Mouse (Mus musculus): ENCODE measurements at regions not wholly inside any gene's neighbourhood (a gene's known extent, or its start where the extent isn't known, plus 50 kb on each side); places are given as distances from the start of the nearest gene placed in this dataset.

GRCm38 (mm10) chr1:128999741-129000517, 273.2 kb upstream of the Thsd7b start:
- WGBS = 78% methylated on average over 5 of the region's 5 CpGs
- Histone ChIP-seq H3K4me2 (replicated peaks) (no peak overlapping the region), H3K36me3 (replicated peaks; ENCODE audit: control insufficient read depth, insufficient read depth) (no peaks in the 10 kb centered on the region), H3K4me1 (replicated peaks; ENCODE audit: control insufficient read depth, insufficient read depth, low read length) (no peaks in the 10 kb centered on the region), H3K4me3 (replicated peaks; ENCODE audit: low read length) (no peak overlapping the region), H3K27ac (no peak overlapping the region), H3K9ac (no peak overlapping the region), H3K27me3 (ENCODE audit: control insufficient read depth, insufficient read depth, low read length) (no peaks in the 10 kb centered on the region), H3K9me3 (ENCODE audit: control insufficient read depth, low read length) (no peaks in the 10 kb centered on the region)
- DNase-seq (ENCODE audit: low spot score) (no peak), ATAC-seq (ENCODE audit: low FRiP score) (no peak)

GRCm38 (mm10) chr1:128994655-128995054, 278.4 kb upstream of the Thsd7b start:
- peak; percentile 75 for ATAC-seq (ENCODE audit: low FRiP score)

GRCm38 (mm10) chr1:128983411-128983810, 289.7 kb upstream of the Thsd7b start:
- ATAC-seq (ENCODE audit: low FRiP score) = no peak
- WGBS = 87% methylated on average over 2 of the region's 2 CpGs
- no peak overlapping the region for H3K9ac ChIP-seq
- H3K9me3 ChIP-seq (ENCODE audit: control insufficient read depth, low read length) = no peaks in the 10 kb centered on the region
- H3K27me3 ChIP-seq (ENCODE audit: control insufficient read depth, insufficient read depth, low read length) = no peaks in the 10 kb centered on the region
- H3K4me1 ChIP-seq (replicated peaks; ENCODE audit: control insufficient read depth, insufficient read depth, low read length) = no peaks in the 10 kb centered on the region
- H3K4me2 ChIP-seq (replicated peaks) = no peak overlapping the region
- no peak overlapping the region for H3K27ac ChIP-seq
- DNase-seq (ENCODE audit: low spot score) = no peak
- H3K36me3 ChIP-seq (replicated peaks; ENCODE audit: control insufficient read depth, insufficient read depth) = no peaks in the 10 kb centered on the region
- H3K4me3 ChIP-seq (replicated peaks; ENCODE audit: low read length) = no peak overlapping the region

More at GRCm38 (mm10) chr1:128994655-128995054, 278.4 kb upstream of the Thsd7b start:
- Histone ChIP-seq H3K9ac (no peak overlapping the region), H3K27me3 (ENCODE audit: control insufficient read depth, insufficient read depth, low read length) (no peaks in the 10 kb centered on the region), H3K4me2 (replicated peaks) (no peak overlapping the region), H3K4me1 (replicated peaks; ENCODE audit: control insufficient read depth, insufficient read depth, low read length) (no peaks in the 10 kb centered on the region), H3K36me3 (replicated peaks; ENCODE audit: control insufficient read depth, insufficient read depth) (no peaks in the 10 kb centered on the region), H3K4me3 (replicated peaks; ENCODE audit: low read length) (no peak overlapping the region), H3K9me3 (ENCODE audit: control insufficient read depth, low read length) (no peaks in the 10 kb centered on the region), H3K27ac (no peak overlapping the region)
- DNase-seq (ENCODE audit: low spot score) = peak; percentile 56
- 55% methylated on average over 6 of the region's 6 CpGs for WGBS

- Histone ChIP-seq H3K36me3 (replicated peaks; ENCODE audit: control insufficient read depth, insufficient read depth) (no peaks in the 10 kb centered on the region), H3K9me3 (ENCODE audit: control insufficient read depth, low read length) (no peaks in the 10 kb centered on the region), H3K4me2 (replicated peaks) (no peak overlapping the region), H3K9ac (no peak overlapping the region), H3K4me3 (replicated peaks; ENCODE audit: low read length) (no peak overlapping the region), H3K27ac (no peak overlapping the region), H3K27me3 (ENCODE audit: control insufficient read depth, insufficient read depth, low read length) (no peaks in the 10 kb centered on the region), H3K4me1 (replicated peaks; ENCODE audit: control insufficient read depth, insufficient read depth, low read length) (no peaks in the 10 kb centered on the region)
- 86% methylated on average over 1 of the region's 1 CpGs for WGBS
- ATAC-seq (ENCODE audit: low FRiP score) (no peak), DNase-seq (ENCODE audit: low spot score) (no peak)
Observed at GRCm38 (mm10) chr1:128975586-128975985, 297.5 kb upstream of the Thsd7b start.

- Histone ChIP-seq H3K27me3 (ENCODE audit: control insufficient read depth, insufficient read depth, low read length) (no peaks in the 10 kb centered on the region), H3K4me2 (replicated peaks) (no peak overlapping the region), H3K9me3 (ENCODE audit: control insufficient read depth, low read length) (no peaks in the 10 kb centered on the region), H3K27ac (no peak overlapping the region), H3K4me3 (replicated peaks; ENCODE audit: low read length) (no peak overlapping the region), H3K4me1 (replicated peaks; ENCODE audit: control insufficient read depth, insufficient read depth, low read length) (no peaks in the 10 kb centered on the region), H3K9ac (no peak overlapping the region), H3K36me3 (replicated peaks; ENCODE audit: control insufficient read depth, insufficient read depth) (no peaks in the 10 kb centered on the region)
- no peak for ATAC-seq (ENCODE audit: low FRiP score)
- DNase-seq (ENCODE audit: low spot score) = peak; percentile 25
- 54% methylated on average over 2 of the region's 2 CpGs for WGBS
Observed at GRCm38 (mm10) chr1:128951436-128951835, 321.7 kb upstream of the Thsd7b start.

- 82% methylated on average over 4 of the region's 4 CpGs for WGBS
- Histone ChIP-seq H3K4me3 (replicated peaks; ENCODE audit: low read length) (no peak overlapping the region), H3K4me1 (replicated peaks; ENCODE audit: control insufficient read depth, insufficient read depth, low read length) (no peaks in the 10 kb centered on the region), H3K9ac (no peak overlapping the region), H3K27ac (no peak overlapping the region), H3K4me2 (replicated peaks) (no peak overlapping the region), H3K27me3 (ENCODE audit: control insufficient read depth, insufficient read depth, low read length) (no peaks in the 10 kb centered on the region), H3K9me3 (ENCODE audit: control insufficient read depth, low read length) (no peaks in the 10 kb centered on the region), H3K36me3 (replicated peaks; ENCODE audit: control insufficient read depth, insufficient read depth) (no peaks in the 10 kb centered on the region)
- ATAC-seq (ENCODE audit: low FRiP score) (no peak), DNase-seq (ENCODE audit: low spot score) (no peak)
Observed at GRCm38 (mm10) chr1:128950512-128950911, 322.6 kb upstream of the Thsd7b start.

GRCm38 (mm10) chr1:128914811-128915210, 322.7 kb upstream of the Cxcr4 start:
- no peaks in the 10 kb centered on the region for H3K4me1 ChIP-seq (replicated peaks; ENCODE audit: control insufficient read depth, insufficient read depth, low read length)
- DNase-seq (ENCODE audit: low spot score) (no peak), ATAC-seq (ENCODE audit: low FRiP score) (no peak)
- 77% methylated on average over 1 of the region's 1 CpGs for WGBS
- H3K9me3 ChIP-seq (ENCODE audit: control insufficient read depth, low read length) = no peaks in the 10 kb centered on the region
- H3K4me2 ChIP-seq (replicated peaks) = no peak overlapping the region
- no peaks in the 10 kb centered on the region for H3K36me3 ChIP-seq (replicated peaks; ENCODE audit: control insufficient read depth, insufficient read depth)
- H3K4me3 ChIP-seq (replicated peaks; ENCODE audit: low read length) = no peak overlapping the region
- no peaks in the 10 kb centered on the region for H3K27me3 ChIP-seq (ENCODE audit: control insufficient read depth, insufficient read depth, low read length)
- no peak overlapping the region for H3K27ac ChIP-seq
- H3K9ac ChIP-seq = no peak overlapping the region

- DNase-seq (ENCODE audit: low spot score) = no peak
- Histone ChIP-seq H3K9me3 (ENCODE audit: control insufficient read depth, low read length) (no peaks in the 10 kb centered on the region), H3K4me3 (replicated peaks; ENCODE audit: low read length) (no peak overlapping the region), H3K9ac (no peak overlapping the region), H3K36me3 (replicated peaks; ENCODE audit: control insufficient read depth, insufficient read depth) (no peaks in the 10 kb centered on the region), H3K27me3 (ENCODE audit: control insufficient read depth, insufficient read depth, low read length) (no peaks in the 10 kb centered on the region), H3K4me1 (replicated peaks; ENCODE audit: control insufficient read depth, insufficient read depth, low read length) (no peaks in the 10 kb centered on the region), H3K27ac (no peak overlapping the region), H3K4me2 (replicated peaks) (no peak overlapping the region)
- no peak for ATAC-seq (ENCODE audit: low FRiP score)
Observed at GRCm38 (mm10) chr1:128912532-128912931, 320.4 kb upstream of the Cxcr4 start.

GRCm38 (mm10) chr1:128907566-128907965, 315.5 kb upstream of the Cxcr4 start:
- Histone ChIP-seq H3K4me3 (replicated peaks; ENCODE audit: low read length) (no peak overlapping the region), H3K27me3 (ENCODE audit: control insufficient read depth, insufficient read depth, low read length) (no peaks in the 10 kb centered on the region), H3K4me2 (replicated peaks) (no peak overlapping the region), H3K4me1 (replicated peaks; ENCODE audit: control insufficient read depth, insufficient read depth, low read length) (no peaks in the 10 kb centered on the region), H3K27ac (no peak overlapping the region), H3K9me3 (ENCODE audit: control insufficient read depth, low read length) (no peaks in the 10 kb centered on the region), H3K36me3 (replicated peaks; ENCODE audit: control insufficient read depth, insufficient read depth) (no peaks in the 10 kb centered on the region), H3K9ac (no peak overlapping the region)
- 86% methylated on average over 2 of the region's 2 CpGs for WGBS
- no peak for DNase-seq (ENCODE audit: low spot score)
- ATAC-seq (ENCODE audit: low FRiP score) = no peak

- Histone ChIP-seq H3K27me3 (ENCODE audit: control insufficient read depth, insufficient read depth, low read length) (no peaks in the 10 kb centered on the region), H3K27ac (no peak overlapping the region), H3K36me3 (replicated peaks; ENCODE audit: control insufficient read depth, insufficient read depth) (no peaks in the 10 kb centered on the region), H3K9me3 (ENCODE audit: control insufficient read depth, low read length) (no peaks in the 10 kb centered on the region), H3K4me2 (replicated peaks) (no peak overlapping the region), H3K4me1 (replicated peaks; ENCODE audit: control insufficient read depth, insufficient read depth, low read length) (no peaks in the 10 kb centered on the region), H3K4me3 (replicated peaks; ENCODE audit: low read length) (no peak overlapping the region), H3K9ac (no peak overlapping the region)
- ATAC-seq (ENCODE audit: low FRiP score) (no peak), DNase-seq (ENCODE audit: low spot score) (no peak)
- 59% methylated on average over 8 of the region's 8 CpGs for WGBS
Observed at GRCm38 (mm10) chr1:128898025-128898424, 305.9 kb upstream of the Cxcr4 start.

Measured in hindbrain, embryonic 14.5 days (tissue).